Mouse (Mus musculus): ENCODE data around the gene Tmem59.

DNA sequence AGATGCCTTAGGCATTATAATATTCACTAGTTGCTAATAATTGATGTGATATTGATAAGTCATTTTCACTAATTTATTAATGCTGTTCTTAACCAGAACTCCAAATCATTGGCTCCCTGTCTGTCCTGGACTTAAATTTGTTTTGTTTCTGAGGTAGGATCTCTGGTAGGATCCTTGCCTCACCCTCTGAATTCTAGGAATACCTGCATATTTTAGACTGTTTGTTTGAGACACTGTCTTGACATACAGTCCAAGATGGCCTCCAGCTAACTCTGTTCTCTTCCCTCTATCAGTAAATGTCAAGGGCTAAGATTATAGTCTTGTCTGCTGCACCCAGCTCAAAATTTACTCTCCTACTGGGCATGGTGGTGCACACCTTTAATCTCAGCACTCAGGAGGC lies 2.5 kb downstream of the Tmem59 start:
- no peak for TF ChIP-seq CTCF (IDR thresholded peaks at IDR 0.05; ENCODE audit: borderline replicate concordance, extremely low read depth, insufficient read depth, insufficient read length)
- TF ChIP-seq POLR2A (IDR thresholded peaks at IDR 0.05; ENCODE audit: borderline replicate concordance, extremely low read depth, insufficient read depth, insufficient read length, poor library complexity, severe bottlenecking) = no peak

Measured in brain, embryonic 14.5 days (tissue).